Comparison of ENCODE assay signal across 7 mouse cellular contexts in the genomic region with DNA sequence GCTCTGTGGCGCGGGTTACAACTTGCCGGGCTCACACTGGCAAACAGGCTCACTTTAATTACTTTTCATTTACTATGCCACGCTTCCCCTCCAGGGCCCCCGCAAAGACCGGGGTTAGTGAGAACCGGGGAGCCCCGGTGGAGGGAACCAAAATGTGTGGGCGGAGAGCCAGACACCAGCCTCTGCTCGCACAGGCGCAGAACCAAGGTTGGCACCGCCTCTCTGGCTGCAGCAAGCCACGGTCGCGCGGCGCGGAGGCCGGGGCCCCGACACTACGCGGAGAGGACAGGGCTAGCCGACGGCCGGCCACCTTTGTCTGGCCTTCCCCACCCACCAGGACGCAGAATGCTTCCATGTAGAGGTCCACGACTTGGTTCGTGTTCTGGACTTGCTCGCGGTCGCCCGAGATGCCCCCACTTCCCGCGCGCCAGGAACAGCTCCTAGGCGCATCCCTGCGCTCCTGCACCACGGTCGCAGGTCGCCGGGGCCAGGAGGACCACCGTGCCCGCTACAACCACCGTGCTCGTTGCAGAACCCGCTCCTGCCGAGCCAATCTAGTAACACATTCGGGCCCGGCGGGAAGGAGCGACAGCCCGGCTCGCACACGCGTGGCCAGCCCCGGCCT. TPM values are rescaled to one million over a fixed set of nuclear protein-coding genes. Genes with fewer than 3 reads are reported as not detected.
DNase-seq lines count a peak whose midpoint lies in the region; ATAC-seq and TF ChIP-seq lines count a peak whose summit lies in the region.

No protein-coding gene starts in this region.

- peak overlapping the region; percentile 65 for H3K4me2 ChIP-seq in midbrain, embryonic 12.5 days (replicated peaks)

- TF ChIP-seq POLR2A in small intestine, adult 2 months (IDR thresholded peaks at IDR 0.05; ENCODE audit: low read depth, low read length) = no peak

- WGBS in embryonic facial prominence, embryonic 10.5 days = under 1% methylated on average over 56 of the region's 56 CpGs
- WGBS in limb, embryonic 10.5 days = under 1% methylated on average over 56 of the region's 56 CpGs
- WGBS in midbrain, embryonic 12.5 days = 0% methylated on average over 56 of the region's 56 CpGs
- under 1% methylated on average over 56 of the region's 56 CpGs for WGBS in small intestine, adult 2 months

- peak overlapping the region; percentile 89 for H3K4me3 ChIP-seq in embryonic facial prominence, embryonic 10.5 days
- peak overlapping the region; percentile 91 for H3K4me3 ChIP-seq in limb, embryonic 10.5 days
- H3K4me3 ChIP-seq in midbrain, embryonic 12.5 days = peak overlapping the region; percentile 78
- H3K4me3 ChIP-seq in small intestine, adult 2 months (ENCODE audit: low read depth, low read length) = peak overlapping the region; percentile 96

- peak; percentile 76 for DNase-seq in adrenal gland, adult 8-10 months
- peak; percentile 79 for DNase-seq in embryonic facial prominence, embryonic 10.5 days (ENCODE audit: low spot score)
- peak; percentile 80 for DNase-seq in kidney, adult 11 months
- peak; percentile 76 for DNase-seq in limb, embryonic 10.5 days (ENCODE audit: low spot score)

- peak overlapping the region; percentile 76 for H3K9ac ChIP-seq in midbrain, embryonic 12.5 days (replicated peaks)

- peaks cover 28% of the 10 kb centered on the region for H3K4me1 ChIP-seq in embryonic facial prominence, embryonic 10.5 days
- H3K4me1 ChIP-seq in limb, embryonic 10.5 days = peaks cover 21% of the 10 kb centered on the region
- H3K4me1 ChIP-seq in midbrain, embryonic 12.5 days = peaks cover 12% of the 10 kb centered on the region
- peaks cover 13% of the 10 kb centered on the region for H3K4me1 ChIP-seq in small intestine, adult 2 months (ENCODE audit: control insufficient read depth, insufficient read depth, insufficient read length, low read length)

- peak overlapping the region; percentile 94 for H3K27ac ChIP-seq in embryonic facial prominence, embryonic 10.5 days (replicated peaks)
- H3K27ac ChIP-seq in limb, embryonic 10.5 days = peak overlapping the region; percentile 96
- peak overlapping the region; percentile 69 for H3K27ac ChIP-seq in midbrain, embryonic 12.5 days (replicated peaks)
- peak overlapping the region; percentile 84 for H3K27ac ChIP-seq in small intestine, adult 2 months (ENCODE audit: insufficient read depth, low read depth, low read length)

- H3K36me3 ChIP-seq in embryonic facial prominence, embryonic 10.5 days (replicated peaks) = peaks cover 5% of the 10 kb centered on the region; the same call in 1 of the 2 replicates
- no peaks in the 10 kb centered on the region for H3K36me3 ChIP-seq in limb, embryonic 10.5 days
- H3K36me3 ChIP-seq in midbrain, embryonic 12.5 days = no peaks in the 10 kb centered on the region
- H3K36me3 ChIP-seq in small intestine, adult 2 months (ENCODE audit: control insufficient read depth, insufficient read depth, low read length) = no peaks in the 10 kb centered on the region

- no peaks in the 10 kb centered on the region for H3K9me3 ChIP-seq in embryonic facial prominence, embryonic 10.5 days
- no peaks in the 10 kb centered on the region for H3K9me3 ChIP-seq in limb, embryonic 10.5 days (replicated peaks)
- H3K9me3 ChIP-seq in midbrain, embryonic 12.5 days = no peaks in the 10 kb centered on the region

- no peaks in the 10 kb centered on the region for H3K27me3 ChIP-seq in embryonic facial prominence, embryonic 10.5 days (replicated peaks; ENCODE audit: low read depth, poor library complexity, severe bottlenecking)
- no peaks in the 10 kb centered on the region for H3K27me3 ChIP-seq in limb, embryonic 10.5 days (ENCODE audit: low read depth, poor library complexity, severe bottlenecking)
- H3K27me3 ChIP-seq in midbrain, embryonic 12.5 days = no peaks in the 10 kb centered on the region
- H3K27me3 ChIP-seq in small intestine, adult 2 months (ENCODE audit: control insufficient read depth, insufficient read depth, low read length) = no peaks in the 10 kb centered on the region

- peak; percentile 60 for ATAC-seq in granulocyte monocyte progenitor cell, adult 5-6 weeks (replicated peaks; ENCODE audit: poor library complexity, severe bottlenecking)
- ATAC-seq in midbrain, embryonic 12.5 days (ENCODE audit: low FRiP score, low read depth) = peak; percentile 72

- TF ChIP-seq CTCF in small intestine, adult 2 months (IDR thresholded peaks at IDR 0.05; ENCODE audit: extremely low read depth, insufficient read length, insufficient replicate concordance, low read depth, low read length) = peak; percentile 20; the same call in 1 of the 2 replicates

RNA-seq across cellular contexts. Expression of a gene that starts 0.8 kb away (rescaled TPM):
- 10 to 100 TPM; 11.0 to 35.2 (median 19.0) TPM for total RNA-seq in adrenal gland, adult 8-10 months (2022)
- polyA plus RNA-seq in embryonic facial prominence, embryonic 10.5 days (2016; fragmentation: Nextera tagmentation; extraction: Ambion mirVana) = 7.6 and 9.1 TPM in 2 replicates
- 11.3 and 12.1 TPM in 2 replicates for total RNA-seq in granulocyte monocyte progenitor cell, adult 5-6 weeks (2014; fragmentation: Nextera tagmentation)
- 12.3 and 12.4 TPM in 2 replicates for total RNA-seq in granulocyte monocyte progenitor cell, adult 5-6 weeks (2017)
- polyA plus RNA-seq in limb, embryonic 10.5 days (2016; fragmentation: Nextera tagmentation; extraction: Ambion mirVana) = 7.0 and 9.9 TPM in 2 replicates
- 8.2 and 9.2 TPM in 2 replicates for polyA plus RNA-seq in midbrain, embryonic 12.5 days (2016; fragmentation: Nextera tagmentation; extraction: Ambion mirVana)
- polyA plus RNA-seq in small intestine, adult 2 months (2012; rRNA removed) = 3.5 and 6.1 TPM in 2 replicates

Comparison
In these comparisons a context has a peak if more than half of its experiments do, and no peak if none do; other contexts are left out.
1. Peak in every context shown above with its lines: DNase-seq, ATAC-seq, H3K4me3 ChIP-seq and H3K27ac ChIP-seq.